Comparison of ENCODE assay signal across 26 mouse cellular contexts in the genomic region with DNA sequence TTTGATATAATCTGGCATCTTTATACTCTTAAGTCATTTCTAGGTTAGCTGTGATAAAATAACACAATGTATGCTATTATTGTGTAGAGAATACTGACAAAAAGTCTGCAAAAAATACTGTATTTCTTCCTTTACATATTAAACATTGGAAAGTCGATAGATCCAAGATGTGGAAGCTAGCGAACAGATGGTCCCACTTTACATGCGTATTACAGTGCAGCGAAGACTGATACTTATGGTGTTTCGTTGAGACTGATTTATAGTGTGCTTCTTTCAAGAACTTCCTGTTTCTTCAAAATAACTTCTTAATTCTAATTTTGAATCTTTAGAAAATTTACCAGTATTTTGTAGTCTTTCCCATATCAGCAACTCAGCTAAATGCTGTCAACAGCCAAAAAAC. TPM values are rescaled to one million over a fixed set of nuclear protein-coding genes. Genes with fewer than 3 reads are reported as not detected.
A peak's percentile ranks its signal among the peaks of the same experiment; 100 is the strongest.
DNase-seq lines count a peak whose midpoint lies in the region; ATAC-seq and TF ChIP-seq lines count a peak whose summit lies in the region.
"Had no signal": no experiment of that assay in that cellular context is flagged by ENCODE, and none has a peak within 500 bp of the region (broad histone marks: within the 10 kb centered on the region; RNA-seq: fewer than 3 reads in every experiment).

No protein-coding gene starts in this region.

- H3K4me1 ChIP-seq in forebrain, embryonic 14.5 days (ENCODE audit: control insufficient read depth, insufficient read depth, low read length): no peaks in the 10 kb centered on the region
- H3K4me1 ChIP-seq in forebrain, embryonic 11.5 days (replicated peaks; ENCODE audit: control insufficient read depth, insufficient read depth, low read length): no peaks in the 10 kb centered on the region
- H3K4me1 ChIP-seq in forebrain, postnatal 0 days (ENCODE audit: insufficient read depth): no peaks in the 10 kb centered on the region
- H3K4me1 ChIP-seq in forebrain, embryonic 10.5 days: peaks cover 3% of the 10 kb centered on the region; the same call in 1 of the 2 replicates
- H3K4me1 ChIP-seq: embryonic facial prominence, embryonic 12.5 days; forebrain, embryonic 13.5 days had no signal

- H3K27ac ChIP-seq in forebrain, embryonic 14.5 days (ENCODE audit: low read depth, low read length): no peak overlapping the region
- H3K27ac ChIP-seq in forebrain, embryonic 11.5 days (ENCODE audit: low read depth, low read length): no peak overlapping the region
- H3K27ac ChIP-seq in forebrain, postnatal 0 days (ENCODE audit: low read depth, low read length): 0 out of 2 replicates have a peak overlapping the region, but pooled peaks have one; percentile 54
- H3K27ac ChIP-seq in forebrain, embryonic 10.5 days: no peak overlapping the region
- H3K27ac ChIP-seq: embryonic facial prominence, embryonic 10.5 days; embryonic facial prominence, embryonic 12.5 days; forebrain, embryonic 13.5 days had no signal

- 81% methylated on average over 5 of the region's 5 CpGs for WGBS in forebrain, embryonic 14.5 days
- WGBS in forebrain, embryonic 11.5 days: 93% methylated on average over 5 of the region's 5 CpGs
- 56% methylated on average over 5 of the region's 5 CpGs for WGBS in forebrain, postnatal 0 days
- WGBS in forebrain, embryonic 10.5 days: 96% methylated on average over 5 of the region's 5 CpGs

- no peak overlapping the region for H3K4me3 ChIP-seq in forebrain, embryonic 14.5 days (ENCODE audit: low read depth, low read length)
- no peak overlapping the region for H3K4me3 ChIP-seq in forebrain, embryonic 11.5 days (ENCODE audit: low read depth, low read length)
- H3K4me3 ChIP-seq in forebrain, postnatal 0 days (ENCODE audit: low read depth, low read length): no peak overlapping the region
- no peak overlapping the region for H3K4me3 ChIP-seq in forebrain, embryonic 10.5 days
- H3K4me3 ChIP-seq: embryonic facial prominence, embryonic 10.5 days; embryonic facial prominence, embryonic 12.5 days; forebrain, embryonic 13.5 days had no signal

- H3K4me2 ChIP-seq in forebrain, embryonic 14.5 days (ENCODE audit: low read length): no peak overlapping the region
- H3K4me2 ChIP-seq in forebrain, embryonic 11.5 days (ENCODE audit: low read depth, low read length, severe bottlenecking): no peak overlapping the region
- H3K4me2 ChIP-seq in forebrain, postnatal 0 days (ENCODE audit: low read depth): no peak overlapping the region
- H3K4me2 ChIP-seq: embryonic facial prominence, embryonic 12.5 days; forebrain, embryonic 13.5 days had no signal

- no peaks in the 10 kb centered on the region for H3K27me3 ChIP-seq in forebrain, embryonic 14.5 days (replicated peaks; ENCODE audit: control insufficient read depth, insufficient read depth, low read length)
- no peaks in the 10 kb centered on the region for H3K27me3 ChIP-seq in forebrain, embryonic 11.5 days (ENCODE audit: control insufficient read depth, insufficient read depth, low read length)
- no peaks in the 10 kb centered on the region for H3K27me3 ChIP-seq in forebrain, postnatal 0 days (ENCODE audit: insufficient read depth, low read length)
- no peaks in the 10 kb centered on the region for H3K27me3 ChIP-seq in forebrain, embryonic 10.5 days (ENCODE audit: poor library complexity, severe bottlenecking)
- H3K27me3 ChIP-seq: CH12.LX; embryonic facial prominence, embryonic 12.5 days; forebrain, embryonic 13.5 days; Patski had no signal

- H3K36me3 ChIP-seq in forebrain, embryonic 14.5 days (ENCODE audit: control insufficient read depth, insufficient read depth, low read length): no peaks in the 10 kb centered on the region
- no peaks in the 10 kb centered on the region for H3K36me3 ChIP-seq in forebrain, embryonic 11.5 days (ENCODE audit: control insufficient read depth, insufficient read depth, low read length)
- H3K36me3 ChIP-seq in forebrain, postnatal 0 days (ENCODE audit: insufficient read depth): no peaks in the 10 kb centered on the region
- no peaks in the 10 kb centered on the region for H3K36me3 ChIP-seq in forebrain, embryonic 10.5 days (replicated peaks)
- H3K36me3 ChIP-seq: embryonic facial prominence, embryonic 10.5 days; embryonic facial prominence, embryonic 12.5 days; G1E had no signal

- no peak for ATAC-seq in forebrain, embryonic 14.5 days
- ATAC-seq in forebrain, embryonic 11.5 days (replicated peaks; ENCODE audit: low FRiP score): no peak
- peak; percentile 74 for ATAC-seq in forebrain, postnatal 0 days
- ATAC-seq: activated CD4-positive, CD25-positive, alpha-beta regulatory T cell, adult 4 months; CD4-positive, CD25-positive, alpha-beta regulatory T cell, adult 4 months; forebrain, embryonic 13.5 days; Patski had no signal

- no peaks in the 10 kb centered on the region for H3K9me3 ChIP-seq in forebrain, embryonic 14.5 days (replicated peaks; ENCODE audit: control insufficient read depth, low read length)
- H3K9me3 ChIP-seq in forebrain, embryonic 11.5 days (ENCODE audit: control insufficient read depth, low read length): no peaks in the 10 kb centered on the region
- H3K9me3 ChIP-seq in forebrain, postnatal 0 days (ENCODE audit: low read length): no peaks in the 10 kb centered on the region
- H3K9me3 ChIP-seq in forebrain, embryonic 10.5 days: no peaks in the 10 kb centered on the region
- H3K9me3 ChIP-seq: embryonic facial prominence, embryonic 10.5 days; embryonic facial prominence, embryonic 12.5 days; forebrain, embryonic 13.5 days; G1E had no signal

- intact Hi-C loops in left cerebral cortex, postnatal 14 days (cut with DNase I): no loop called here

- TF ChIP-seq CTCF in forebrain, postnatal 0 days (IDR thresholded peaks at IDR 0.05; ENCODE audit: low read depth): no peak

- no peak overlapping the region for H3K9ac ChIP-seq in forebrain, embryonic 14.5 days (ENCODE audit: low read length)
- H3K9ac ChIP-seq in forebrain, embryonic 11.5 days (ENCODE audit: low read length): no peak overlapping the region
- no peak overlapping the region for H3K9ac ChIP-seq in forebrain, postnatal 0 days
- H3K9ac ChIP-seq: embryonic facial prominence, embryonic 12.5 days; forebrain, embryonic 13.5 days had no signal

- peak; percentile 27 for DNase-seq in forebrain, embryonic 14.5 days (ENCODE audit: low spot score)
- DNase-seq in forebrain, embryonic 11.5 days (ENCODE audit: low spot score): no peak
- DNase-seq in forebrain, postnatal 0 days: peak; percentile 44
- DNase-seq in forebrain, embryonic 10.5 days (ENCODE audit: extremely low spot score, low spot score): no peak
- DNase-seq in telencephalon, adult 2 months (ENCODE audit: low read depth, low spot score): peak; percentile 17
- DNase-seq in left cerebral cortex, postnatal 14 days (ENCODE audit: low spot score in 2 of 2): no peak
- DNase-seq: adrenal gland, adult 8-10 months; adrenal gland, postnatal 14 days; adrenal gland, postnatal 36 days; B cell, adult 2 months; cerebellum, adult 11-12 months; cerebellum, adult 2 months; cerebellum, adult 9-10 months; cerebellum, postnatal 10 days; cerebellum, postnatal 25 days had no signal

RNA-seq across cellular contexts. Expression of a gene that starts 18.5 kb away (rescaled TPM):
- polyA plus RNA-seq in forebrain, embryonic 14.5 days (2014; fragmentation: Nextera tagmentation; extraction: Ambion mirVana): 0.71 and 1.5 TPM in 2 replicates
- not detected in 2 replicates for polyA plus RNA-seq in forebrain, embryonic 11.5 days (2014; fragmentation: Nextera tagmentation; extraction: Ambion mirVana)
- 0.14 and 0.31 TPM in 2 replicates for total RNA-seq in forebrain, postnatal 0 days (2014; rRNA removed)
- 1.4 and 1.6 TPM in 2 replicates for polyA plus RNA-seq in forebrain, postnatal 0 days (2015; fragmentation: Nextera tagmentation; extraction: Ambion mirVana)
- 0.04 and 0.05 TPM in 2 replicates for polyA plus RNA-seq in forebrain, embryonic 10.5 days (2016; fragmentation: Nextera tagmentation; extraction: Ambion mirVana)
- total RNA-seq in left cerebral cortex, postnatal 14 days (2021): 1 to 10 TPM; 1.6 to 1.7 TPM
- total RNA-seq: CH12.LX, G1E had no signal
- polyA plus RNA-seq: embryonic facial prominence, embryonic 14.5 days; G1E had no signal

RNA-seq across cellular contexts. Expression of a gene that starts 24.6 kb away (rescaled TPM):
- polyA plus RNA-seq in forebrain, embryonic 14.5 days (2014; fragmentation: Nextera tagmentation; extraction: Ambion mirVana): not detected in 2 replicates
- polyA plus RNA-seq in forebrain, embryonic 11.5 days (2014; fragmentation: Nextera tagmentation; extraction: Ambion mirVana): not detected in 2 replicates
- 0.15 TPM in 1 of 2 replicates, not detected in the other for total RNA-seq in forebrain, postnatal 0 days (2014; rRNA removed)
- polyA plus RNA-seq in forebrain, postnatal 0 days (2015; fragmentation: Nextera tagmentation; extraction: Ambion mirVana): not detected in 2 replicates
- not detected in 2 replicates for polyA plus RNA-seq in forebrain, embryonic 10.5 days (2016; fragmentation: Nextera tagmentation; extraction: Ambion mirVana)
- not detected for total RNA-seq in left cerebral cortex, postnatal 14 days (2021)
- total RNA-seq: adrenal gland, adult 18-20 months; adrenal gland, adult 8-10 months; adrenal gland, postnatal 36 days; CH12.LX; G1E had no signal
- polyA plus RNA-seq: activated CD4-positive, CD25-positive, alpha-beta regulatory T cell, adult 4 months; CD4-positive, CD25-positive, alpha-beta regulatory T cell, adult 4 months; cerebellum, adult 2 months; cortical plate, adult 2 months; embryonic facial prominence, embryonic 10.5 days; embryonic facial prominence, embryonic 12.5 days; embryonic facial prominence, embryonic 14.5 days; forebrain, embryonic 13.5 days; G1E; Patski had no signal

RNA-seq across cellular contexts. Expression of a gene that starts 25.1 kb away (rescaled TPM):
- 8.9 and 9.0 TPM in 2 replicates for polyA plus RNA-seq in forebrain, embryonic 14.5 days (2014; fragmentation: Nextera tagmentation; extraction: Ambion mirVana)
- 5.2 and 5.8 TPM in 2 replicates for polyA plus RNA-seq in forebrain, embryonic 11.5 days (2014; fragmentation: Nextera tagmentation; extraction: Ambion mirVana)
- 6.1 and 9.2 TPM in 2 replicates for total RNA-seq in forebrain, postnatal 0 days (2014; rRNA removed)
- polyA plus RNA-seq in forebrain, postnatal 0 days (2015; fragmentation: Nextera tagmentation; extraction: Ambion mirVana): 11.8 and 13.6 TPM in 2 replicates
- polyA plus RNA-seq in forebrain, embryonic 10.5 days (2016; fragmentation: Nextera tagmentation; extraction: Ambion mirVana): 3.0 and 3.3 TPM in 2 replicates
- 10 to 100 TPM; 13.7 to 14.5 TPM for total RNA-seq in left cerebral cortex, postnatal 14 days (2021)

Comparison
In these comparisons a context has a peak if more than half of its experiments do, and no peak if none do; other contexts are left out.
1. DNase-seq: peak in forebrain, embryonic 14.5 days (single experiment), forebrain, postnatal 0 days (single experiment) and telencephalon, adult 2 months (single experiment); none in forebrain, embryonic 11.5 days (single experiment), forebrain, embryonic 10.5 days (single experiment) and left cerebral cortex, postnatal 14 days (0 of 2).